Mouse (Mus musculus) liver, embryonic 16.5 days (tissue): ENCODE measurements around the gene Rap2a. TPM values are rescaled to one million over a fixed set of nuclear protein-coding genes. Genes with fewer than 3 reads are reported as not detected.

ENCODE experiments used
- ATAC-seq: fragments of 200-750 bp; cut with Nextera tagmentation; 2 replicates; pipeline ENCODE4 v1.8.0; 2017; ENCODE audit warnings: low read depth, mild to moderate bottlenecking, moderate number of reproducible peaks, moderate library complexity
- H3K27ac ChIP-seq: fragments of 300-500 bp; sonication (generic); 2 replicates; pipeline ENCODE4 v1.5.1; 2014; ENCODE audit warnings: mild to moderate bottlenecking, low read length
- H3K27me3 ChIP-seq: fragments of 300-500 bp; sonication (generic); 2 replicates; pipeline ENCODE4 v1.6.1; 2014; ENCODE audit warnings: low read depth, low read length, mixed read lengths; ENCODE audit not compliant: control insufficient read depth, insufficient read depth
- H3K36me3 ChIP-seq: fragments of 300-500 bp; sonication (generic); 2 replicates; pipeline ENCODE4 v1.6.1; 2014; ENCODE audit warnings: mild to moderate bottlenecking; ENCODE audit not compliant: control insufficient read depth, insufficient read depth
- H3K4me1 ChIP-seq: fragments of 300-500 bp; sonication (generic); 2 replicates; pipeline ENCODE4 v1.6.1; 2014; ENCODE audit warnings: low read depth, low read length, mixed read lengths; ENCODE audit not compliant: control insufficient read depth
- H3K4me2 ChIP-seq: fragments of 300-500 bp; sonication (generic); 2 replicates; pipeline ENCODE4 v1.6.1; 2014; ENCODE audit warnings: low read depth, low read length, mixed read lengths
- H3K4me3 ChIP-seq: fragments of 300-500 bp; sonication (generic); 2 replicates; pipeline ENCODE4 v1.5.1; 2014; ENCODE audit warnings: low read depth, mild to moderate bottlenecking, low read length
- H3K9ac ChIP-seq: fragments of 300-500 bp; sonication (generic); 2 replicates; pipeline ENCODE4 v1.6.1; 2014; ENCODE audit warnings: low read depth, low read length
- H3K9me3 ChIP-seq: fragments of 300-500 bp; sonication (generic); replicated peaks from 2 replicates; pipeline ENCODE4 v1.6.1; 2016; ENCODE audit warnings: low read length; ENCODE audit not compliant: control insufficient read depth
- WGBS: fragments of 180-500 bp; shearing (Covaris S2); extraction: QIAGEN DNeasy Blood & Tissue Kit; methylation state at CpG from one replicate; pipeline ENCODE4 v1.1.7; 2014; ENCODE audit not compliant: insufficient replicate concordance; 5-methylcytosine and 5-hydroxymethylcytosine counted together
- polyA plus RNA-seq: library from polyadenylated mRNA; unstranded; fragments of >200 nt; fragmentation: Nextera tagmentation; extraction: Ambion mirVana; gene quantifications from 2 replicates; pipeline ENCODE4 v1.2.1, GENCODE M21; 2015

Gene Rap2a
- polyA plus RNA-seq, 1 experiment from 2014 or later, result 0.89 TPM

GRCm38 (mm10) chr14:120463938-120464727 is 14.1 kb upstream of the Rap2a start:
- no peak overlapping the region for H3K9ac ChIP-seq
- WGBS, result 68% methylated on average over 3 of the region's 3 CpGs
- no peaks in the 10 kb centered on the region for H3K4me1 ChIP-seq
- no peak overlapping the region for H3K4me3 ChIP-seq
- no peak for ATAC-seq
- no peak overlapping the region for H3K27ac ChIP-seq
- no peaks in the 10 kb centered on the region for H3K36me3 ChIP-seq
- no peaks in the 10 kb centered on the region for H3K9me3 ChIP-seq
- no peaks in the 10 kb centered on the region for H3K27me3 ChIP-seq
- no peak overlapping the region for H3K4me2 ChIP-seq

- H3K4me3 ChIP-seq, result no peak overlapping the region
- no peaks in the 10 kb centered on the region for H3K27me3 ChIP-seq
- WGBS, result 49% methylated on average over 4 of the region's 4 CpGs
- H3K9me3 ChIP-seq, result no peaks in the 10 kb centered on the region
- H3K9ac ChIP-seq, result no peak overlapping the region
- no peak overlapping the region for H3K27ac ChIP-seq
- no peak for ATAC-seq
- no peak overlapping the region for H3K4me2 ChIP-seq
- H3K36me3 ChIP-seq, result no peaks in the 10 kb centered on the region
- no peaks in the 10 kb centered on the region for H3K4me1 ChIP-seq
Measured at GRCm38 (mm10) chr14:120466816-120467215, 11.4 kb upstream of the Rap2a start.

DNA sequence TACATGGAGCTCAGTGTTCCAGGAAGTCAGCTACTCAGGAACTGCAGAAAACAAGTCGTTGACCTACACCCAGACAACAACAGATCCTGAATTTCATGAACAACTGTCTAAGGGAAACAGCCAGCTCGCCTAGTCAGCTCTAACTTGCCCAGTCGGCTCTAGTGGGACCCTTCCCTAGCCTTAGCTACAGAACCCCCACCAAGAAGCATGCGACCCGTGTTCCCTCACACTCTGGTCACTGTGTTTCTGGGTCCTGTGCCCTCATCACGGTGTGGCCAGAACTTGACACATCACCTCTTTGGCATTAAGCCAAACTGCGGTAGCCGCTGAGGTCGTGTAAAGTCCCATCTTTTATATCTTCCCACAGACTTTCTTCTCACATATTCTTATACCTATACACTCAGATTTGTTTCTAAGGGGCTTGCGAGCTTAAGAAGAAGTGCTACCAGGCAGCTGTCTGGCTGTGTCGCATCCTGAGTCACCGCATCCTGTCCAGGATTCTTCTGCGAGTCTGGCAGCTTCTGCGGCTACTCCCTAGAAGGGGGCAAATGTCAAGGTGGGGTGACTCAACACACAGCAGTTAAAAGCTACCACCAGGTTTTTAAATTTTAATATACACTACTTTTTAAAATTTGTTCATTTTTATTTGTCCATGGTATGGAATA is 9.0 kb upstream of the Rap2a start:
- no peaks in the 10 kb centered on the region for H3K4me1 ChIP-seq
- no peaks in the 10 kb centered on the region for H3K27me3 ChIP-seq
- no peak for ATAC-seq
- H3K27ac ChIP-seq, result no peak overlapping the region
- no peak overlapping the region for H3K4me2 ChIP-seq
- no peaks in the 10 kb centered on the region for H3K9me3 ChIP-seq
- no peaks in the 10 kb centered on the region for H3K36me3 ChIP-seq
- no peak overlapping the region for H3K4me3 ChIP-seq
- 68% methylated on average over 14 of the region's 14 CpGs for WGBS
- H3K9ac ChIP-seq, result no peak overlapping the region

DNA sequence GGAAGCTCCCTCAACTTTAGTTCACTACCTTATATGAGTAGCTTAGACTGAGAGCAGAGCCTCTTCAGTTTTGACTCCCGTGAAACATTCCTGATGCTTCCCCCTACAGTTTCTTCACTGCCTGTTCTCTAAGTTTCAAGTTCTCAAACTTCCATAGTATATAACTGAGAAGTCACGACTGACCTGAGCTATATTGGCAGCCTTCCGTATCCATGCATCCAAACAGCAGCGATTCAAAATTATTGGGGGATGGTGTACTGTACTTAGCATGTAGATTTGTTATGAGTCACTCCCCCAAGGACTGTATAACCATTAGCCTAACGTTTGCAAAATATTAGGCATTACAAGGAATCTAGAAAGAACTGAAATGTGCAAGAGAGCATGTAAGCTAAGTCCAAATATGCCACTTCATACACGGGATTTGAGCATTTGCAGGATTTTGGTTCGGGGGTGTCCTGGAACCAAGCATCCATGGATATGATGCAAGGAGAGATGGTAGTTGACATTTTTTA is 2.0 kb upstream of the Rap2a start:
- Histone ChIP-seq H3K36me3 (no peaks in the 10 kb centered on the region), H3K4me2 (peak overlapping the region; percentile 83; the same call in 1 of the 2 replicates), H3K4me3 (no peak overlapping the region), H3K9ac (no peak overlapping the region), H3K9me3 (no peaks in the 10 kb centered on the region), H3K27me3 (peaks cover 14% of the 10 kb centered on the region), H3K4me1 (peaks cover 2% of the 10 kb centered on the region; the same call in 1 of the 2 replicates), H3K27ac (no peak overlapping the region)
- no peak for ATAC-seq
- WGBS, result 56% methylated on average over 7 of the region's 7 CpGs

DNA sequence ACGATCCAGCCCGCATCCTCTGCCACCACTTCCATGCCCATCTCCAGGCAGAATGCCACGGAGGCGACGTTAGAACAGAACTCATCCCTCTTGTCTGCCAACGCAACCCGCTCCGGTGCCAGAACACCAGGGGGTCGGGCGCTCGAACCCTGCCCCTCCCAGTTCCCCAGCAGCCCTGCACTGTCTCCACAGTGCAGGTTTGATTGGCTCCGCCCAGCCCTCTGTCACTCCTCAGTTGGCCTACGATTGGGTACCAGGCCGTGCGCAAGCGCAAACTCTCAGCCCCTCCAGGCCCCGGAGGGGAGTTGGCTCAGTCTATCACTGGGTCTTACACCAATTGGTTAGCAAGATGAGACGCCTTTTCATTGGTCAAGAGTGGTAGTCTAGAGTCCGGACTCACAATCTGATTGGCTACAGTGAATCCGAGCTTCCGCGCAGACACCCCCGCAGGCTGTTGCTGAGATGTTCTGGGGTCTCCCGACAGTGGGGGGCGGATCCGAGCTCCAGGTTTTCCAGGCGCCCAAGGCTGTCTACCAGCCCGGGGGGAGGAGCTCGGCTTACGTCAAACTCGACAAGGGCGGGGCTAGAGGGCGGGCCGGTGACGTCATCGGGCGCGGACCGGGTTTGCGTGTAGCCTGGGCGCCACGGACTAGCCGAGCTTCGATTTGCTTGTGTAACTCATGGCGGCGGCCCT is 809 bp upstream of the Rap2a start:
- peaks cover 14% of the 10 kb centered on the region for H3K27me3 ChIP-seq
- ATAC-seq, result peak; percentile 87
- 0% methylated on average over 46 of the region's 46 CpGs for WGBS

DNA sequence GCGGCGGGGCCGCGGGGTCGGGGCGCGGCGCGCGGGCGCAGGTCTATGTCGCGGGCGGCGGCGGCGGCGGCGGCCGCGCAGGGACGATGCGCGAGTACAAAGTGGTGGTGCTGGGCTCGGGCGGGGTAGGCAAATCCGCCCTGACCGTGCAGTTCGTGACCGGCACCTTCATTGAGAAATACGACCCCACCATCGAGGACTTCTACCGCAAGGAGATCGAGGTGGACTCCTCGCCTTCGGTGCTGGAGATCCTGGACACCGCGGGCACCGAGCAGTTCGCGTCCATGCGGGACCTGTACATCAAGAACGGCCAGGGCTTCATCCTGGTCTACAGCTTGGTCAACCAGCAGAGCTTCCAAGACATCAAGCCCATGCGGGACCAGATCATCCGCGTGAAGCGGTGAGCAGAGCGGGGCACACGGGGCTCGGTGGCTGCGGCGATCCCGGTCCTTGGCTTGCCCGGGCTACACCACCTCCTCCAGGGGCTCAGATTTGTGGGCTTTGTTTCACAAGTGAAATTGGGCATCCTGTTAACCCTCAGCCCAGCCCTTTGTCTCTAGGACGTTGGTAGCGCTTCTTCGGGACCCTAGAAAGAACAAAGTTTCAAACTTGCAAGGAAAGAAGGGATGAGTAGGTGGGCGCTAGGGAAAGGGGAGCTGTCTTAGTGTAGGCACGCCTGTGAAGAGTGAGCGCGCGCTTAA is 547 bp downstream of the Rap2a start:
- Histone ChIP-seq H3K9me3 (no peaks in the 10 kb centered on the region), H3K9ac (peak overlapping the region; percentile 73), H3K27me3 (peaks cover 14% of the 10 kb centered on the region), H3K27ac (peak overlapping the region; percentile 70), H3K4me2 (peak overlapping the region; percentile 83), H3K4me3 (peak overlapping the region; percentile 73), H3K4me1 (peaks cover 2% of the 10 kb centered on the region; the same call in 1 of the 2 replicates), H3K36me3 (no peaks in the 10 kb centered on the region)
- peak; percentile 2 for ATAC-seq
- WGBS, result under 1% methylated on average over 62 of the region's 62 CpGs

More for the DNA sequence above, 809 bp upstream of the Rap2a start:
- Histone ChIP-seq H3K4me1 (peaks cover 2% of the 10 kb centered on the region; the same call in 1 of the 2 replicates), H3K27ac (peak overlapping the region; percentile 93), H3K4me2 (peak overlapping the region; percentile 83), H3K9me3 (no peaks in the 10 kb centered on the region), H3K4me3 (peak overlapping the region; percentile 73), H3K9ac (peak overlapping the region; percentile 65), H3K36me3 (no peaks in the 10 kb centered on the region)

DNA sequence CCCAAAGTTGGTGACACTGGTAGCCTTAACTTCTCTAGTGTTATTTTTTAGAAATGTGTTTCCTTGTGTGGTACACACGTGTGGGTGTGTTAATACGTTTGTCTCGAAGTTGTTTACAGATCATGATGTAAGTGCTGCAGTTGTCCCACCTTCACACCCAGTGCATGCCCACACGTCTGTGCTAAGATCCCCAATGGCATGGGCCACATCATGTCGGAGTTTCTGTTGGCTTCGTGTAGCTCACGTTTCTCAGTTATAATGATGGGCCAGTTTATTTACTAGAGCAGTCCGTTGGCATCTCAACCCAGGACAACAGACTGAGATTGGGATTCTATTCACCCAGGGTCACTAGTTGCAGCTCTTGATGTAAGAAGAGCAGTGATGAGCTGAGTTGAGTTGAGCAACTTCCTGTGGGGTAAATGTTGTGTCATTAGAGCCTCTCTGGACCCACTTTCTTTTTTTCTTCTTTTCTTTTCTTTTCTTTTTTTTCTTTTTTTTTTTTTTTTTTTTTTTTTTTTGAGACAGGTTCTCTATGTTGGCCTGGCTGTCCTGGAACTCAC is 2.2 kb downstream of the Rap2a start:
- 57% methylated on average over 8 of the region's 8 CpGs for WGBS
- H3K4me2 ChIP-seq, result 0 out of 2 replicates have a peak overlapping the region, but pooled peaks have one; percentile 3
- peaks cover 14% of the 10 kb centered on the region for H3K27me3 ChIP-seq
- no peak for ATAC-seq
- H3K4me1 ChIP-seq, result peaks cover 2% of the 10 kb centered on the region; the same call in 1 of the 2 replicates
- no peak overlapping the region for H3K27ac ChIP-seq
- no peak overlapping the region for H3K9ac ChIP-seq
- H3K4me3 ChIP-seq, result no peak overlapping the region
- H3K36me3 ChIP-seq, result no peaks in the 10 kb centered on the region
- no peaks in the 10 kb centered on the region for H3K9me3 ChIP-seq

DNA sequence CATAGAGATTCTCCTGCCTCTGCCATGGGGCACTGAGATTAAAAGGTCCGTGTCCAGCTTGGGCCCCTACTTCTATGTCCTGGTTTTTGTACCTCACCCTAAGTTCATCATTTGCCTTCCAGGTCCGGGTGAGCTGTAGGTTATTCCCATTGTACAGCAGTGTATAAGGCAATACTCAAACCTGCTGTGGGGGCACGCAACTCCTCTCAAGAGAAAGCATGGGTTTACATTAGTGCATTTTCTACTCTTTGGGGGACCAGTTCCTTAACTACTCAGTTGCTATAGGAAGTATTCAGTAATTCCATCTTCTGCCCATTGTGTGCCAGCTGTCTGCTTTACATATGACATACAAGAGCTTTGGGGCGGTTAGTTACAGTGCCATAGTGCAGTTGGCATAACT is 2.7 kb downstream of the Rap2a start:
- no peak for ATAC-seq
- Histone ChIP-seq H3K27me3 (peaks cover 14% of the 10 kb centered on the region), H3K4me2 (no peak overlapping the region), H3K9ac (no peak overlapping the region), H3K9me3 (no peaks in the 10 kb centered on the region), H3K36me3 (no peaks in the 10 kb centered on the region), H3K4me1 (peaks cover 2% of the 10 kb centered on the region; the same call in 1 of the 2 replicates), H3K27ac (no peak overlapping the region), H3K4me3 (no peak overlapping the region)
- WGBS, result 71% methylated on average over 4 of the region's 4 CpGs
